Mouse (Mus musculus) olfactory bulb, adult 2 months (tissue): ENCODE data around the gene Smc6.

Source experiments
- CTCF ChIP-seq: fragments of 200-500 bp; IDR thresholded peaks from 2 replicates; pipeline ENCODE4 v1.5.1; 2012; ENCODE audit warnings: low read depth, mild to moderate bottlenecking, low read length, moderate library complexity; ENCODE audit not compliant: insufficient read depth
- POLR2A ChIP-seq: fragments of 200-500 bp; IDR thresholded peaks from 2 replicates; pipeline ENCODE4 v1.6.1; 2012; ENCODE audit warnings: mild to moderate bottlenecking, low read depth, low read length, moderate library complexity; ENCODE audit not compliant: insufficient read depth

DNA sequence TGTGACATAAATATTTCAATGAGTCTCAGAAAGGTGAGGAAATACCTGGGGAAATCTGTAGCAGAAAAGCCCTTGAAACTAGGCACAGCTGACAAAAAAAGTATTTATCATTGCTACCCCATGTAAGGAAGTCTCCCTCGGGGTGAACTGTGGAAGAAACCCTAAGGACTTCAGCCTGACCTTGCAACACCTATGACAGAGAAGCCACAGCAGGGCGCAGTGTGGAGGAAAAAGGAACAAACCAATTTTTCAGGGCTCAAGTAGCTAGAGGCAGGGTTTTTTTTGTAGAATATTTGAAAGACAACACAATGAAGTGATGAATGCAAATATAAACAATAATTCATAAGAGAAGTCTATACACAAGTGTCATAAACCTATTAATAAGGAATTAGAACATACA lies 29.7 kb upstream of the Smc6 start:
- TF ChIP-seq CTCF = no peak
- no peak for TF ChIP-seq POLR2A
